In the genomic region with DNA sequence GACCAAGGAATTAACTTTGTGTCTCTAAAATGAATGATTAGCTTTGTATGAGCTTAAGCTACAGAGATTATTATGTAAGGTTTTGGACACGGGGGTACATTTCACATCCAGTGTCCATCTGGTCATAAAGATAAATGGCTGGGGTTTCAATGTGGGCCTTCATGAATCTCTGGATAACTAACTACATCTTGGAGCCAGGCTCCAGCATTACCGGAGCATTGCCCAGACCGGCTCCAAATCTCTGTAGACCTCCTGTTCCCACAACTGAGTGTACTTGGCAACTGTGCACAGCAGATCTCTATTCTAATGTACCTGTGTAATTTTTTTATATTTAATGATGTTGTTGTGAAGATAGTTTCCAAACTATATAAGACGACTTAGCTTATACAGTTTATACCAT, we compare ENCODE assay signal across 35 mouse cellular contexts.
"Had no signal": no experiment of that assay in that cellular context is flagged by ENCODE, and none has a peak within 500 bp of the region (broad histone marks: within the 10 kb centered on the region; RNA-seq: fewer than 3 reads in every experiment).

No protein-coding gene starts in this region.

- DNase-seq: heart, postnatal 10 days; heart, postnatal 14 days; heart, postnatal 36 days; heart, postnatal 4 days; kidney, adult 11 months; kidney, adult 18-20 months; kidney, adult 2 months; kidney, adult 8-10 months; kidney, adult 9 months; kidney, postnatal 10 days; kidney, postnatal 14 days; kidney, postnatal 25 days; kidney, postnatal 36 days; kidney, postnatal 4 days; layer of hippocampus, adult 9-11 months; layer of hippocampus, postnatal 36 days had no signal

- H3K27ac ChIP-seq: heart, embryonic 10.5 days; heart, embryonic 13.5 days; heart, embryonic 15.5 days; hindbrain, embryonic 10.5 days; hindbrain, embryonic 12.5 days; hindbrain, embryonic 13.5 days; hindbrain, embryonic 14.5 days; hindbrain, embryonic 15.5 days; hindbrain, postnatal 0 days; intestine, embryonic 15.5 days; kidney, embryonic 15.5 days; kidney, postnatal 0 days; layer of hippocampus, adult 2 months; left cerebral cortex, adult 2 months had no signal

- H3K4me2 ChIP-seq: heart, embryonic 12.5 days; heart, embryonic 13.5 days; heart, embryonic 15.5 days; hindbrain, embryonic 12.5 days; hindbrain, embryonic 13.5 days; hindbrain, embryonic 14.5 days; hindbrain, embryonic 15.5 days; intestine, embryonic 15.5 days; kidney, embryonic 15.5 days had no signal

- H3K9me3 ChIP-seq: heart, embryonic 10.5 days; heart, embryonic 12.5 days; heart, embryonic 13.5 days; heart, embryonic 15.5 days; hindbrain, embryonic 10.5 days; hindbrain, embryonic 12.5 days; hindbrain, embryonic 13.5 days; hindbrain, embryonic 15.5 days; intestine, embryonic 15.5 days; kidney, embryonic 15.5 days had no signal

- H3K27me3 ChIP-seq: heart, embryonic 12.5 days; heart, embryonic 13.5 days; heart, embryonic 15.5 days; hindbrain, embryonic 12.5 days; hindbrain, embryonic 13.5 days; hindbrain, embryonic 15.5 days; intestine, embryonic 15.5 days; kidney, embryonic 15.5 days had no signal

- H3K9ac ChIP-seq: heart, embryonic 12.5 days; heart, embryonic 13.5 days; heart, embryonic 15.5 days; hindbrain, embryonic 12.5 days; hindbrain, embryonic 13.5 days; hindbrain, embryonic 14.5 days; hindbrain, embryonic 15.5 days; intestine, embryonic 15.5 days; kidney, embryonic 15.5 days had no signal

- ATAC-seq: hindbrain, embryonic 16.5 days; hindbrain, postnatal 0 days; inflammation-experienced regulatory T-cells, adult 6 months; intestine, embryonic 15.5 days; intestine, embryonic 16.5 days; intestine, postnatal 0 days had no signal

- H3K36me3 ChIP-seq: heart, embryonic 10.5 days; heart, embryonic 12.5 days; heart, embryonic 13.5 days; heart, embryonic 15.5 days; hindbrain, embryonic 10.5 days; hindbrain, embryonic 12.5 days; hindbrain, embryonic 13.5 days; hindbrain, embryonic 15.5 days; intestine, embryonic 15.5 days; kidney, embryonic 15.5 days had no signal

- H3K4me3 ChIP-seq: heart, embryonic 10.5 days; heart, embryonic 12.5 days; heart, embryonic 13.5 days; heart, embryonic 15.5 days; hindbrain, embryonic 10.5 days; hindbrain, embryonic 12.5 days; hindbrain, embryonic 13.5 days; hindbrain, embryonic 15.5 days; intestine, embryonic 15.5 days; kidney, embryonic 15.5 days; layer of hippocampus, adult 2 months; left cerebral cortex, adult 2 months had no signal
